Mouse (Mus musculus) monocyte, adult 59 days (primary cell): ENCODE measurements around the gene Slc6a13. TPM values are rescaled to one million over a fixed set of nuclear protein-coding genes. Genes with fewer than 3 reads are reported as not detected.

Experiments
- total RNA-seq, 2 experiments: library from RNA; stranded (reverse); gene quantifications; one replicate each; pipeline ENCODE4 v1.2.4; 2023

The Slc6a13 gene
- total RNA-seq, result under 1 TPM; 0.50 to 0.70 TPM

DNA sequence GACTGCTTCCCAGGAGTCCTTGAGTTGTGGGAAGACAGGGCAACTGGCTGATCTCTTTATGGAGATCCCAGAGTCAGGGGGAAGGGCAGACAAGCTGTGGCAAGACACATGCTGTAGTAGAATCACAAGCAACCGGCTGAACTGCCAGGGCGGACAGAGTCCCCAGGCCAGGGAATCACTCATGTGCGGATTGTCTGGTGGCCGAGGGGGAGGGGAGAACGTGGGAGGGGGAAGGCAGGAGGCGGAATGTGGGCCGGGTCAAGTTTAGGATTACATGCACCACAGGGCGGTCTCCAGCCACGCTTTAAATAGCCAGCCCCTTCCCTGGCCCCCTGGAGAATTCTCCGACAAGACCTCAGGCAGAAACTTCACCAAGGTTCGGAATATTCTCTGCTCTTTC lies at the start of gene Slc6a13:
Gene Slc6a13 (plus strand): TSS at position 274 of the 400 bp plus-strand sequence.

DNA sequence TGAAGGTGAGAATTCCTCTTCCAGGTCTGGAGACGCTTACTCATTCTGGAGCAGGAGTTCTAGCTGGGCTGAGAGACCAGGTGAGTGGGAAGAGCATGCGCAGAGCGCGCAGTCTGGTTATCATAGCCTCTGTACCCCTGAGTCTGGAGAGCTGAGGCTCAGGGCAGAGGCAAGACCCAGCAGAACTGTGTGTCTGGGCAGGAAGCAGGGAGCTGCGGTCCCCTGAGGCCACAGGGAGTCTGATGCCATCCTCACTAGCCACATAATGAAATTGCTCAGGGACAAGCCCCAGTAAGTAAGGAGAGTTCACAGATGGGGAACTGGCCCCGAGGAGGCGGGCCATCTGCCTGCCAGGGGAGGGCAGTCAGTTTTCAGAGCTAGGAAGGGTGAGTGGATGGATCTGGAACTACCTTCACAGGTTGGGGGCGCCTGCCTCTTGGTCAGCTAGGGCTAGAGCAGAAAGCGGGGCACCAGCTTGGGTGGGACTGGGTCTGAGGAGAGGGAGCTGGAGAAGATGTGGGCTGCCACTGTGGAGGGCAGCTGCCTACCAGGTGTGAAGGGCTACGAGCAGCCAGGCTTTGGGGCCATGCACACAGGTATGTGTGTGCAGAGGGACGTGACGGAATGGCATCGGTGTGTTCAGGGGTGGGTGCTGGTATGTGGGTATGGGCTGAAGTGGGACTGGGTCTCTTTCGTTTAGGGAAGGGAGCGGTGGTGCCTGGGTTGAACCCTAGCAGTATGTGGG lies 43.2 kb downstream of the Slc6a13 start, which contains the start of gene Slc6a12:
Gene Slc6a12 (plus strand): TSS at position 51 of the 745 bp plus-strand sequence.

Other genes with a start within 250 kb of the Slc6a13 start
- gene Mical3, start 169.2 kb upstream of the Slc6a13 start, total RNA-seq, result 10 to 100 TPM; 15.2 to 19.3 TPM
- 1 to 10 TPM; 7.7 TPM for gene Pex26, start 116.6 kb upstream of the Slc6a13 start, total RNA-seq
- gene Tuba8, start 89.5 kb upstream of the Slc6a13 start, total RNA-seq, result not detected
- gene Usp18, start 54.3 kb upstream of the Slc6a13 start, total RNA-seq, result 10 to 100 TPM; 11.8 to 17.2 TPM
- gene Slc6a12, start 42.8 kb downstream of the Slc6a13 start, total RNA-seq, result 10 to 100 TPM; 15.0 to 19.0 TPM
- gene Iqsec3, start 173.5 kb downstream of the Slc6a13 start, total RNA-seq, result not detected